Mouse (Mus musculus): Measurements from ENCODE around the gene Gpr21.

DNA sequence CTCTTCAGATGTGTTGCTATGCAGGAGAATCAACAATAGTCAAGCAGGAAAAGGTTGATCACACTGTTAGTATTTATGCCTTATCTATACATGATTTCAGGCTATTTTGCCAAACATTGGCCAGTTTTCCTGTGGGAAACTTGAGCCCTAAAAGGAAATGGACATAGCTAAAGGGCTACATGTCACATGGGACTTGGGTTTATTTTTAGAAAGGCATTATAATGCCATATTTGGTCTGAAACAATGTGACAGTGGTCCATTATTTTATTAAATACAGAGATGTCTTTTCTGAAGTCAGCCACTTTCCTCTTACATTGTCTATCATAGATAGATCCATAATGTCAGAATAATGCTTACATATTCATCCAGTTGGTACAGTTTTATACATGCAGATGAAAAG lies 11.5 kb downstream of the Gpr21 start:
- TF ChIP-seq POLR2A (IDR thresholded peaks at IDR 0.05; ENCODE audit: control insufficient read depth, low read depth, low read length) (no peak), CTCF (IDR thresholded peaks at IDR 0.05; ENCODE audit: control insufficient read depth, insufficient read depth, insufficient replicate concordance, low read depth, low read length) (no peak)
